Mouse (Mus musculus): ENCODE results near the gene Acot7. TPM values are rescaled to one million over a fixed set of nuclear protein-coding genes. Genes with fewer than 3 reads are reported as not detected.

The Acot7 gene
- polyA plus RNA-seq, 1 experiment from 2014 or later: 66.5 TPM

Other genes with a start within 250 kb of the Acot7 start
- 56.4 and 57.1 TPM in 2 replicates for gene Dnajc11, start 244.4 kb upstream of the Acot7 start, polyA plus RNA-seq (2015; fragmentation: Nextera tagmentation; extraction: Ambion mirVana)
- gene Thap3, start 189.1 kb upstream of the Acot7 start, polyA plus RNA-seq (2015; fragmentation: Nextera tagmentation; extraction: Ambion mirVana): 37.5 and 43.9 TPM in 2 replicates
- 25.1 and 26.8 TPM in 2 replicates for gene Phf13, start 181.9 kb upstream of the Acot7 start, polyA plus RNA-seq (2015; fragmentation: Nextera tagmentation; extraction: Ambion mirVana)
- 10.9 and 12.3 TPM in 2 replicates for gene Klhl21, start 169.3 kb upstream of the Acot7 start, polyA plus RNA-seq (2015; fragmentation: Nextera tagmentation; extraction: Ambion mirVana)
- gene Zbtb48, start 150.5 kb upstream of the Acot7 start, polyA plus RNA-seq (2015; fragmentation: Nextera tagmentation; extraction: Ambion mirVana): 17.5 and 20.6 TPM in 2 replicates
- gene Tas1r1, start 139.6 kb upstream of the Acot7 start, polyA plus RNA-seq (2015; fragmentation: Nextera tagmentation; extraction: Ambion mirVana): 0.59 and 0.74 TPM in 2 replicates
- 21.4 and 22.7 TPM in 2 replicates for gene Nol9, start 138.8 kb upstream of the Acot7 start, polyA plus RNA-seq (2015; fragmentation: Nextera tagmentation; extraction: Ambion mirVana)
- 23.3 and 24.1 TPM in 2 replicates for gene Plekhg5, start 105.6 kb upstream of the Acot7 start, polyA plus RNA-seq (2015; fragmentation: Nextera tagmentation; extraction: Ambion mirVana)
- 1.6 and 2.4 TPM in 2 replicates for gene Tnfrsf25, start 62.2 kb upstream of the Acot7 start, polyA plus RNA-seq (2015; fragmentation: Nextera tagmentation; extraction: Ambion mirVana)
- gene Espn, start 25.8 kb upstream of the Acot7 start, polyA plus RNA-seq (2015; fragmentation: Nextera tagmentation; extraction: Ambion mirVana): 6.6 and 10.1 TPM in 2 replicates
- gene Hes2, start 19.3 kb upstream of the Acot7 start, polyA plus RNA-seq (2015; fragmentation: Nextera tagmentation; extraction: Ambion mirVana): 0.54 and 0.87 TPM in 2 replicates
- 8.3 and 8.5 TPM in 2 replicates for gene Gpr153, start 96.1 kb downstream of the Acot7 start, polyA plus RNA-seq (2015; fragmentation: Nextera tagmentation; extraction: Ambion mirVana)
- gene Hes3, start 113.5 kb downstream of the Acot7 start, polyA plus RNA-seq (2015; fragmentation: Nextera tagmentation; extraction: Ambion mirVana): not detected in 2 replicates
- gene Icmt, start 119.1 kb downstream of the Acot7 start, polyA plus RNA-seq (2015; fragmentation: Nextera tagmentation; extraction: Ambion mirVana): 21.7 and 24.0 TPM in 2 replicates
- gene Rnf207, start 140.9 kb downstream of the Acot7 start, polyA plus RNA-seq (2015; fragmentation: Nextera tagmentation; extraction: Ambion mirVana): 2.5 and 2.7 TPM in 2 replicates
- 361 and 378 TPM in 2 replicates for gene Rpl22, start 147.6 kb downstream of the Acot7 start, polyA plus RNA-seq (2015; fragmentation: Nextera tagmentation; extraction: Ambion mirVana)
- 0.28 and 0.38 TPM in 2 replicates for gene Chd5, start 160.5 kb downstream of the Acot7 start, polyA plus RNA-seq (2015; fragmentation: Nextera tagmentation; extraction: Ambion mirVana)